Mouse (Mus musculus) hindbrain, embryonic 12.5 days (tissue): ENCODE measurements around the gene Ralgps2. TPM values are rescaled to one million over a fixed set of nuclear protein-coding genes. Genes with fewer than 3 reads are reported as not detected.

ENCODE experiments used
- ATAC-seq: fragments of 200-750 bp; cut with Nextera tagmentation; 2 replicates; pipeline ENCODE4 v1.8.0; 2017; ENCODE audit warnings: moderate TSS enrichment; ENCODE audit not compliant: low FRiP score
- H3K27ac ChIP-seq: fragments of 300-500 bp; sonication (generic); 2 replicates; pipeline ENCODE4 v1.5.1; 2016; ENCODE audit warnings: mild to moderate bottlenecking
- H3K27me3 ChIP-seq: fragments of 300-500 bp; sonication (generic); 2 replicates; pipeline ENCODE4 v1.6.1; 2016; ENCODE audit warnings: mild to moderate bottlenecking
- H3K36me3 ChIP-seq: fragments of 300-500 bp; sonication (generic); 2 replicates; pipeline ENCODE4 v1.6.1; 2016; ENCODE audit warnings: mild to moderate bottlenecking
- H3K4me1 ChIP-seq: fragments of 300-500 bp; sonication (generic); 2 replicates; pipeline ENCODE4 v1.6.1; 2016
- H3K4me2 ChIP-seq: fragments of 300-500 bp; sonication (generic); replicated peaks from 2 replicates; pipeline ENCODE4 v1.6.1; 2016; ENCODE audit warnings: mild to moderate bottlenecking
- H3K4me3 ChIP-seq: fragments of 300-500 bp; sonication (generic); 2 replicates; pipeline ENCODE4 v1.5.1; 2016; ENCODE audit warnings: mild to moderate bottlenecking
- H3K9ac ChIP-seq: fragments of 300-500 bp; sonication (generic); 2 replicates; pipeline ENCODE4 v1.6.1; 2016; ENCODE audit warnings: mild to moderate bottlenecking, moderate library complexity
- H3K9me3 ChIP-seq: fragments of 300-500 bp; sonication (generic); replicated peaks from 2 replicates; pipeline ENCODE4 v1.6.1; 2016; ENCODE audit warnings: mild to moderate bottlenecking
- WGBS: fragments of 180-500 bp; shearing (Covaris S2); methylation state at CpG from one replicate; pipeline ENCODE4 v1.1.7; 2016; 5-methylcytosine and 5-hydroxymethylcytosine counted together
- polyA plus RNA-seq: library from polyadenylated mRNA; unstranded; fragments of >200 nt; fragmentation: Nextera tagmentation; extraction: Ambion mirVana; gene quantifications from 2 replicates; pipeline ENCODE4 v1.2.1, GENCODE M21; 2016

Gene Ralgps2
- polyA plus RNA-seq, 1 experiment from 2014 or later = 132 TPM

GRCm38 (mm10) chr1:156917460-156917859 is 22.0 kb downstream of the Ralgps2 start:
- Histone ChIP-seq H3K4me3 (no peak overlapping the region), H3K4me2 (no peak overlapping the region), H3K36me3 (no peaks in the 10 kb centered on the region), H3K9me3 (no peaks in the 10 kb centered on the region), H3K27ac (no peak overlapping the region), H3K9ac (no peak overlapping the region), H3K4me1 (peaks cover 11% of the 10 kb centered on the region), H3K27me3 (no peaks in the 10 kb centered on the region)
- 13% methylated on average over 3 of the region's 3 CpGs for WGBS
- ATAC-seq = no peak

- H3K9me3 ChIP-seq = no peaks in the 10 kb centered on the region
- no peak overlapping the region for H3K27ac ChIP-seq
- no peak overlapping the region for H3K9ac ChIP-seq
- no peaks in the 10 kb centered on the region for H3K27me3 ChIP-seq
- H3K4me1 ChIP-seq = peaks cover 7% of the 10 kb centered on the region
- H3K4me2 ChIP-seq = no peak overlapping the region
- WGBS = 85% methylated on average over 3 of the region's 3 CpGs
- ATAC-seq = no peak
- H3K36me3 ChIP-seq = no peaks in the 10 kb centered on the region
- no peak overlapping the region for H3K4me3 ChIP-seq
These were observed 23.1 kb downstream of the Ralgps2 start for GRCm38 (mm10) chr1:156916361-156916760.

GRCm38 (mm10) chr1:156914942-156915341 is 24.5 kb downstream of the Ralgps2 start:
- H3K4me3 ChIP-seq = no peak overlapping the region
- no peaks in the 10 kb centered on the region for H3K4me1 ChIP-seq
- WGBS = 78% methylated on average over 5 of the region's 5 CpGs
- no peak overlapping the region for H3K27ac ChIP-seq
- H3K9ac ChIP-seq = no peak overlapping the region
- no peak for ATAC-seq
- no peaks in the 10 kb centered on the region for H3K27me3 ChIP-seq
- no peaks in the 10 kb centered on the region for H3K9me3 ChIP-seq
- no peak overlapping the region for H3K4me2 ChIP-seq
- H3K36me3 ChIP-seq = no peaks in the 10 kb centered on the region

DNA sequence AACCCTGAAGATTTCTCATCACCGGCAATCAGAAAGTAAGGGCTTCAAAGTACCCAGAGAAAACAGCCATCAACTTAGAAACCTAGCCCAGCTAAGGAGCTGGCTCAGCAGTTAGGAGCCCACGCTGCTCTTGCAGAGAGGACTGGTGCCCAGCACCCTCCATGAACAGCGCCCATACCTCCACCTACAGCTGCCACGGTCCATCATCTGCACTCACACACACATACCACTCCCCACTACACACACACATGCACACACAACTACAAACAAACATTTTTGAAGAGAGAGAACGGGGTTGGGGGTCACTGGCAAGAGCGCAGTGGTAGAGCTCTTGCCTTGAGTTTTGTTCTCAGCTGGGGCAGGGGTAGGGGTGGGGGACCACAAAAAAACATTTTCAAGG is 26.2 kb downstream of the Ralgps2 start:
- no peaks in the 10 kb centered on the region for H3K4me1 ChIP-seq
- no peaks in the 10 kb centered on the region for H3K36me3 ChIP-seq

GRCm38 (mm10) chr1:156910948-156911347 is 28.5 kb downstream of the Ralgps2 start:
- 76% methylated on average over 2 of the region's 2 CpGs for WGBS
- Histone ChIP-seq H3K27me3 (no peaks in the 10 kb centered on the region), H3K27ac (no peak overlapping the region), H3K36me3 (peaks cover 6% of the 10 kb centered on the region; the same call in 1 of the 2 replicates), H3K9me3 (no peaks in the 10 kb centered on the region), H3K9ac (no peak overlapping the region), H3K4me2 (no peak overlapping the region), H3K4me3 (no peak overlapping the region), H3K4me1 (no peaks in the 10 kb centered on the region)
- no peak for ATAC-seq

More for the DNA sequence above, 26.2 kb downstream of the Ralgps2 start:
- Histone ChIP-seq H3K9ac (no peak overlapping the region), H3K9me3 (no peaks in the 10 kb centered on the region), H3K27ac (no peak overlapping the region), H3K27me3 (no peaks in the 10 kb centered on the region), H3K4me2 (no peak overlapping the region), H3K4me3 (no peak overlapping the region)
- 95% methylated on average over 6 of the region's 6 CpGs for whole genome bisulfite sequencing
- no peak for ATAC-seq

DNA sequence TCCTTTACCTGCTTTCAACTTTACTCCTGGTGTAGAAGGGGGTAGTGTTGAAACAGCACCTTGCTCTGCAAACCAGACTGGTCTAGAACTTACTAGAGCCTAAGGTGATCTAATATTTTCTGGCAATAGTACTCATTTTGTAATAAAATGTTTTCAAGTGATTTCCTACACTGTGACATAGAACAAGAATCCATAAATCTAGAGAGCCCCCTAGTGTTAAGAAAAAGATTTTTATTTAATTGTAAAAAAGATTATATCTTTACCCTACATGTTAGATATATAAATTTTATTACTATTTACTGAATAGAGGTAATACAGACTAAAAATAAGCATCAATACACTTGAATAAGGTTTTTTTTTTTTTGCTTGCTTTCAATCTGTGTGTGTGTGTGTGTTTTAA is 29.6 kb downstream of the Ralgps2 start:
- no peaks in the 10 kb centered on the region for H3K4me1 ChIP-seq
- no peak overlapping the region for H3K4me2 ChIP-seq
- peaks cover 6% of the 10 kb centered on the region; the same call in 1 of the 2 replicates for H3K36me3 ChIP-seq
- no peak overlapping the region for H3K27ac ChIP-seq
- H3K27me3 ChIP-seq = no peaks in the 10 kb centered on the region
- no peak overlapping the region for H3K9ac ChIP-seq
- no peaks in the 10 kb centered on the region for H3K9me3 ChIP-seq
- no peak overlapping the region for H3K4me3 ChIP-seq
- ATAC-seq = no peak

DNA sequence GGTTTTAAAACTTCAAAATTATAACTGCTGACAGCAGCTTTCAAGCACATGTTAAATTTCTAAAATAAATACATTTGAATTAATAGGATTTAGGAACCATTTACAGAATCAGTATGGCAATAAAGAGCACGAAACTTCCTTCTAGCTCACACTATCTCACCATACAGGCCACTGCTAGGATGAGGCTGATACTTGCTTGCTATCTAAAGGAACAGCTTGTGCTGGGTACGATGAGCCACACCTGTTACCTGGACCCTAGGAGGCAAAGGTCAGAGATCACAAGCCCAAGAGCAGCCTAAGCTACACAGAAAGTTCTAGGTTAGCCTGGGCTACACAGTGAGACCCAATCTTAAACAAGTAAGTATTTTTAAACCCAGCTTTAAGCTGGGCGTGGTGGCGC is 30.2 kb downstream of the Ralgps2 start:
- no peak overlapping the region for H3K4me2 ChIP-seq
- no peaks in the 10 kb centered on the region for H3K27me3 ChIP-seq
- H3K9ac ChIP-seq = no peak overlapping the region
- no peak overlapping the region for H3K4me3 ChIP-seq
- H3K4me1 ChIP-seq = no peaks in the 10 kb centered on the region
- peaks cover 6% of the 10 kb centered on the region; the same call in 1 of the 2 replicates for H3K36me3 ChIP-seq
- no peaks in the 10 kb centered on the region for H3K9me3 ChIP-seq
- ATAC-seq = no peak
- H3K27ac ChIP-seq = no peak overlapping the region
- 97% methylated on average over 4 of the region's 4 CpGs for WGBS

DNA sequence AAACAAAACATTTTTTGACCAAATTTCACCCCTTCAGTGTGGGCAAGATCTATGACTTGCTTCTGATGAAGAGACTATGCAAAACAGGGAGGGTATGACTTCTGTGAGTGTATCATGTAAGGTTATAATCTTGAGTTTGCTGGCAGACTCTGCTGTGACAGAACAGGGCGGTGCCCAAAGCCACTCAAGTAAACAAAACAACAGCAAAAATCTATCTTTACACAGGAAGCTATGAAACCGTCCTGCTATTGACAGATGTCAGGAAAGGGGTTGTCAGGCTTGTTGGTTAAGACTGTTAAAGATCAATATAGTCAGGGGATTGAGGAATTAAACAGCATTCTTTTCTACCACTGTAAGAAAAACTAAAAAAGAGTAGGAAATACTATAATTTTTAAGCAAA is 33.8 kb downstream of the Ralgps2 start:
- Histone ChIP-seq H3K36me3 (peaks cover 9% of the 10 kb centered on the region; the same call in 1 of the 2 replicates), H3K27ac (no peak overlapping the region), H3K9ac (no peak overlapping the region), H3K4me2 (no peak overlapping the region), H3K27me3 (no peaks in the 10 kb centered on the region), H3K4me3 (no peak overlapping the region), H3K9me3 (no peaks in the 10 kb centered on the region), H3K4me1 (no peaks in the 10 kb centered on the region)
- 89% methylated on average over 2 of the region's 2 CpGs for WGBS
- no peak for ATAC-seq

DNA sequence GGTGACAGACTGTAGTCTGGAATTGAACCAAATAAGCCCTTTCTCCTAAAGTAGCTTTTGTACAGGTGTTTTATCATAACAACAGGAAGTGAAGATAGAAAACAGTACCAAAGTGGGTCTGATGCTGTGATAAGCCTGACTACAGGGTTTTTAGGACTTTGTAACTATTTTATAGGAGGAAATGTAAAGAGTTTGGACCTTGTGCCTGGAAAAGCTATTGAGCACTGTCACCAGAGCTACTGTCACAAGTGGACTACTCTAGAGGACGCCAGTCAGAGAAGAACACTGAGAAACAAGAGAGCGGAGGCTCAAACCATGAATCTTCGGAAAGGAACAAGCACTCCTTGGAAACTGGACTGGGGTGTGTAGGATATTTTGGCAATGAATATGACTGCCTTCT is 35.5 kb downstream of the Ralgps2 start:
- Histone ChIP-seq H3K4me1 (no peaks in the 10 kb centered on the region), H3K36me3 (peaks cover 19% of the 10 kb centered on the region; the same call in 1 of the 2 replicates), H3K9me3 (no peaks in the 10 kb centered on the region), H3K27ac (no peak overlapping the region), H3K9ac (no peak overlapping the region), H3K4me3 (no peak overlapping the region), H3K27me3 (no peaks in the 10 kb centered on the region), H3K4me2 (no peak overlapping the region)
- no peak for ATAC-seq
- WGBS = 93% methylated on average over 3 of the region's 3 CpGs

DNA sequence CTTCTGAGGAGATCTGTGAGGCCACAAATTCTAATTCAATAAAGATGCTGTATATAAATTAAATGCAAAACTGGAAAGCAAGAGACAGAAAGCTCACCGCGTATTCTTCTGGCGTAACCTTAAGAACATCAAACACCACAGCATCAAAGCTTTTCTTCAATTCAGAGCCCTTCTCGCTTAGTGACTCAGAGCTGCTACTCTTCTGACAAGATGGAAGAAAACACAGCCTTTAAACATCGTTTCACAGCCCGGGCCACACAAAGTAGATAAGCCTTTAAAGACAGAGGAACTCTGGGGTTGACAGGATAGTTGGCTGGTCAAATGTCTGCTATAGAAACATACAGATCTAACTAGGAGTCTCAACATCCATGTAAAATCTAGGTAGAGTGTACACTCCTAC is 37.7 kb downstream of the Ralgps2 start:
- ATAC-seq = no peak
- Histone ChIP-seq H3K9ac (no peak overlapping the region), H3K4me2 (no peak overlapping the region), H3K27ac (no peak overlapping the region), H3K36me3 (0 out of 2 replicates have a peak, but pooled peaks cover 20% of the 10 kb centered on the region), H3K9me3 (no peaks in the 10 kb centered on the region), H3K4me1 (no peaks in the 10 kb centered on the region), H3K4me3 (no peak overlapping the region), H3K27me3 (no peaks in the 10 kb centered on the region)
- WGBS = 91% methylated on average over 6 of the region's 6 CpGs

DNA sequence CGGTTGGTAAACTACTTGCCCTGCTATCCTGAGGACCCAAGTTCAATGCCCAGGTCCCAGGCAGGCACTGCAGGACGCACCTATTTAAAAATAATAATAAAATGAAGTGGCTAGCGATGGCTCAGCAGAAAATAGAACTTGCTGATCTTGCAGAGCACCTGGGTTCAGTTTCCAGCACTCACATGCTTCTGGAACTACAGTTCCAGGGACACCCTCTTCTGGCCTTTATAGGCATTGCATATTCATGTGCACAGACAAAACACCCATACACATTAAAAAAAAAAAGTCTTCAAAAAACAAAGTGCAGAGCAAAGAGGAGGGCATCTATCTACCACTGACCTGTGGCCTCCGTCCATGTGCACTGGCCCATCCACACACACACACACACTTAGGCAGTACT is 47.9 kb downstream of the Ralgps2 start:
- Histone ChIP-seq H3K27me3 (no peaks in the 10 kb centered on the region), H3K4me3 (no peak overlapping the region), H3K4me2 (no peak overlapping the region), H3K36me3 (peaks cover 9% of the 10 kb centered on the region), H3K9ac (no peak overlapping the region), H3K27ac (no peak overlapping the region), H3K9me3 (no peaks in the 10 kb centered on the region), H3K4me1 (no peaks in the 10 kb centered on the region)
- 90% methylated on average over 4 of the region's 4 CpGs for WGBS
- no peak for ATAC-seq

DNA sequence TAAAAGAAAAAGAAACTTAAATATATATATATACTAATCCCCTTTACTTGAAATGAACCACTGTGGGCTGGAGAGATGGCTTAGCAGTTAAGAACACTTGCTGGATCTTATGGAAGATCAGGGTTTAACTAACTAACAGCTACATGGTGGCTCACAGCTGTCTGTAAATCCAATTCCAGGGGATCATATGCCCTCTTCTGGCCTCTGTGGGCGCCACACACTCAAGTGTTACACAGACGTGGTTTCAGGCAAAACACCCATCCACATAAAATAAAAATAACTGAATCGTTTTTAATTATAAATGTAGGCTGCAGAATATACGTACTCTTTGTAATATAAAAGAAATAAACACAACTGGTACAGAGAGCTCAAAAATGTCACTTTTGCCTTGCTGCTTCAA is 50.6 kb downstream of the Ralgps2 start:
- Histone ChIP-seq H3K4me1 (no peaks in the 10 kb centered on the region), H3K9ac (no peak overlapping the region), H3K9me3 (no peaks in the 10 kb centered on the region), H3K4me2 (no peak overlapping the region), H3K27me3 (no peaks in the 10 kb centered on the region), H3K4me3 (no peak overlapping the region), H3K36me3 (peaks cover 12% of the 10 kb centered on the region), H3K27ac (no peak overlapping the region)
- no peak for ATAC-seq
- 89% methylated on average over 4 of the region's 4 CpGs for WGBS

GRCm38 (mm10) chr1:156885879-156886278 is 53.5 kb downstream of the Ralgps2 start:
- H3K27ac ChIP-seq = no peak overlapping the region
- no peaks in the 10 kb centered on the region for H3K9me3 ChIP-seq
- no peak for ATAC-seq
- H3K9ac ChIP-seq = no peak overlapping the region
- WGBS = 84% methylated on average over 2 of the region's 2 CpGs
- H3K4me3 ChIP-seq = no peak overlapping the region
- H3K4me2 ChIP-seq = no peak overlapping the region
- H3K27me3 ChIP-seq = no peaks in the 10 kb centered on the region
- no peaks in the 10 kb centered on the region for H3K4me1 ChIP-seq
- H3K36me3 ChIP-seq = peaks cover 32% of the 10 kb centered on the region
